Mouse (Mus musculus): ENCODE results near the gene Macrod1. TPM values are rescaled to one million over a fixed set of nuclear protein-coding genes. Genes with fewer than 3 reads are reported as not detected.
A peak's percentile ranks its signal among the peaks of the same experiment; 100 is the strongest.
"Not testable (repeated sequence)": the region's sequence is repeated elsewhere in the genome, so short reads cannot be mapped to it uniquely, and the experiment has no call there.

Macrod1 gene
- polyA plus RNA-seq, 1 experiment = 61.7 TPM

GRCm38 (mm10) chr19:7040637-7041130 is 15.9 kb upstream of the Macrod1 start:
- no peaks in the 10 kb centered on the region for H3K27me3 ChIP-seq (replicated peaks; ENCODE audit: control insufficient read depth, insufficient read depth, low read length)
- peak overlapping the region; percentile 55 for H3K4me3 ChIP-seq (ENCODE audit: insufficient read depth, low read depth, low read length)
- peaks cover 4% of the 10 kb centered on the region; the same call in 1 of the 2 replicates for H3K4me1 ChIP-seq (ENCODE audit: control insufficient read depth, insufficient read depth, low read length)
- peak overlapping the region; percentile 81 for H3K27ac ChIP-seq (ENCODE audit: insufficient read depth, low read depth, low read length)
- no peak for DNase-seq
- no peak for TF ChIP-seq POLR2A (IDR thresholded peaks at IDR 0.05; ENCODE audit: low read depth, low read length)
- TF ChIP-seq CTCF (conservative IDR thresholded peaks at IDR 0.05; ENCODE audit: insufficient read depth, insufficient read length, low read depth, low read length) = no peak
- 21% methylated on average over 13 of the region's 13 CpGs for WGBS
- no peaks in the 10 kb centered on the region for H3K36me3 ChIP-seq (ENCODE audit: control insufficient read depth, insufficient read depth, low read length)

- H3K27ac ChIP-seq (ENCODE audit: insufficient read depth, low read depth, low read length) = no peak overlapping the region
- 82% methylated on average over 2 of the region's 2 CpGs for WGBS
- H3K27me3 ChIP-seq (replicated peaks; ENCODE audit: control insufficient read depth, insufficient read depth, low read length) = no peaks in the 10 kb centered on the region
- TF ChIP-seq POLR2A (IDR thresholded peaks at IDR 0.05; ENCODE audit: low read depth, low read length) (no peak), CTCF (conservative IDR thresholded peaks at IDR 0.05; ENCODE audit: insufficient read depth, insufficient read length, low read depth, low read length) (no peak)
- H3K4me3 ChIP-seq (ENCODE audit: insufficient read depth, low read depth, low read length) = no peak overlapping the region
- H3K4me1 ChIP-seq (ENCODE audit: control insufficient read depth, insufficient read depth, low read length) = peaks cover 4% of the 10 kb centered on the region; the same call in 1 of the 2 replicates
- no peak for DNase-seq
- no peaks in the 10 kb centered on the region for H3K36me3 ChIP-seq (ENCODE audit: control insufficient read depth, insufficient read depth, low read length)
Measured at GRCm38 (mm10) chr19:7041171-7041570, 15.4 kb upstream of the Macrod1 start.

- no peak overlapping the region for H3K4me3 ChIP-seq (ENCODE audit: insufficient read depth, low read depth, low read length)
- 53% methylated on average over 4 of the region's 4 CpGs for WGBS
- no peak overlapping the region for H3K27ac ChIP-seq (ENCODE audit: insufficient read depth, low read depth, low read length)
- H3K27me3 ChIP-seq (replicated peaks; ENCODE audit: control insufficient read depth, insufficient read depth, low read length) = no peaks in the 10 kb centered on the region
- DNase-seq = no peak
- peaks cover 4% of the 10 kb centered on the region; the same call in 1 of the 2 replicates for H3K4me1 ChIP-seq (ENCODE audit: control insufficient read depth, insufficient read depth, low read length)
- no peak for TF ChIP-seq POLR2A (IDR thresholded peaks at IDR 0.05; ENCODE audit: low read depth, low read length)
- TF ChIP-seq CTCF (conservative IDR thresholded peaks at IDR 0.05; ENCODE audit: insufficient read depth, insufficient read length, low read depth, low read length) = no peak
- no peaks in the 10 kb centered on the region for H3K36me3 ChIP-seq (ENCODE audit: control insufficient read depth, insufficient read depth, low read length)
Measured at GRCm38 (mm10) chr19:7044279-7044678, 12.3 kb upstream of the Macrod1 start.

GRCm38 (mm10) chr19:7044706-7045105 is 11.9 kb upstream of the Macrod1 start:
- no peak for TF ChIP-seq CTCF (conservative IDR thresholded peaks at IDR 0.05; ENCODE audit: insufficient read depth, insufficient read length, low read depth, low read length)
- TF ChIP-seq POLR2A (IDR thresholded peaks at IDR 0.05; ENCODE audit: low read depth, low read length) = no peak
- DNase-seq = no peak
- Histone ChIP-seq H3K27ac (ENCODE audit: insufficient read depth, low read depth, low read length) (no peak overlapping the region), H3K4me1 (ENCODE audit: control insufficient read depth, insufficient read depth, low read length) (peaks cover 4% of the 10 kb centered on the region; the same call in 1 of the 2 replicates), H3K36me3 (ENCODE audit: control insufficient read depth, insufficient read depth, low read length) (no peaks in the 10 kb centered on the region), H3K27me3 (replicated peaks; ENCODE audit: control insufficient read depth, insufficient read depth, low read length) (no peaks in the 10 kb centered on the region), H3K4me3 (ENCODE audit: insufficient read depth, low read depth, low read length) (no peak overlapping the region)
- WGBS = 46% methylated on average over 4 of the region's 4 CpGs

GRCm38 (mm10) chr19:7053382-7053781 is 3.2 kb upstream of the Macrod1 start:
- H3K4me3 ChIP-seq (ENCODE audit: insufficient read depth, low read depth, low read length); DNase-seq; H3K4me1 ChIP-seq (ENCODE audit: control insufficient read depth, insufficient read depth, low read length); H3K27me3 ChIP-seq (replicated peaks; ENCODE audit: control insufficient read depth, insufficient read depth, low read length); H3K27ac ChIP-seq (ENCODE audit: insufficient read depth, low read depth, low read length); H3K36me3 ChIP-seq (ENCODE audit: control insufficient read depth, insufficient read depth, low read length): not testable (repeated sequence)
- 87% methylated on average over 4 of the region's 4 CpGs for WGBS

- Histone ChIP-seq H3K27ac (ENCODE audit: insufficient read depth, low read depth, low read length) (no peak overlapping the region), H3K4me3 (ENCODE audit: insufficient read depth, low read depth, low read length) (no peak overlapping the region), H3K27me3 (replicated peaks; ENCODE audit: control insufficient read depth, insufficient read depth, low read length) (no peaks in the 10 kb centered on the region), H3K4me1 (ENCODE audit: control insufficient read depth, insufficient read depth, low read length) (peaks cover 9% of the 10 kb centered on the region), H3K36me3 (ENCODE audit: control insufficient read depth, insufficient read depth, low read length) (no peaks in the 10 kb centered on the region)
- 45% methylated on average over 10 of the region's 10 CpGs for WGBS
- peak; percentile 63 for DNase-seq
- TF ChIP-seq CTCF (conservative IDR thresholded peaks at IDR 0.05; ENCODE audit: insufficient read depth, insufficient read length, low read depth, low read length) (no peak), POLR2A (IDR thresholded peaks at IDR 0.05; ENCODE audit: low read depth, low read length) (no peak)
Measured at GRCm38 (mm10) chr19:7054772-7055171, 1.8 kb upstream of the Macrod1 start.

GRCm38 (mm10) chr19:7055173-7055572 is 1.4 kb upstream of the Macrod1 start:
- peaks cover 9% of the 10 kb centered on the region for H3K4me1 ChIP-seq (ENCODE audit: control insufficient read depth, insufficient read depth, low read length)
- H3K27me3 ChIP-seq (replicated peaks; ENCODE audit: control insufficient read depth, insufficient read depth, low read length) = no peaks in the 10 kb centered on the region
- DNase-seq = no peak
- no peaks in the 10 kb centered on the region for H3K36me3 ChIP-seq (ENCODE audit: control insufficient read depth, insufficient read depth, low read length)
- H3K27ac ChIP-seq (ENCODE audit: insufficient read depth, low read depth, low read length) = no peak overlapping the region
- no peak overlapping the region for H3K4me3 ChIP-seq (ENCODE audit: insufficient read depth, low read depth, low read length)
- no peak for TF ChIP-seq POLR2A (IDR thresholded peaks at IDR 0.05; ENCODE audit: low read depth, low read length)
- TF ChIP-seq CTCF (conservative IDR thresholded peaks at IDR 0.05; ENCODE audit: insufficient read depth, insufficient read length, low read depth, low read length) = 0 out of 2 replicates have a peak, but pooled peaks have one; percentile 13
- WGBS = 48% methylated on average over 3 of the region's 3 CpGs
